Mouse (Mus musculus) Patski (cell line): ENCODE results near the gene Selp. TPM values are rescaled to one million over a fixed set of nuclear protein-coding genes. Genes with fewer than 3 reads are reported as not detected.

Experiments used
- ATAC-seq: fragments of 100-300 bp; one replicate; pipeline ENCODE4 v1.8.0; 2021
- CTCF ChIA-PET: fragments of 350-600 bp; sonication (Branson Sonifier 250); formaldehyde crosslinking; loops from one replicate; lab custom pipeline; 2022; ENCODE audit warnings: inconsistent platforms; lab: Charles Lee
- POLR2A ChIA-PET: fragments of 350-600 bp; sonication (Branson Sonifier 250); formaldehyde crosslinking; loops from one replicate; lab custom pipeline; 2022; ENCODE audit warnings: antibody characterized with exemption, inconsistent platforms; lab: Charles Lee
- DNase-seq: peaks from one replicate; pipeline ENCODE4 v3.0.0-alpha.2; 2011; ENCODE audit warnings: low read depth, low spot score
- H3K27me3 ChIP-seq: fragments of 371-371 bp; one replicate; pipeline ENCODE4 v1.5.1; 2021
- CTCF ChIP-seq: fragments of 100-300 bp; IDR thresholded peaks from one replicate; pipeline ENCODE4 v1.5.1; 2021
- in situ Hi-C: fragments of 300-500 bp; cut with MboI; formaldehyde crosslinking; loops from 3 replicates; pipeline ENCODE4 v1.11.1; 2018; ENCODE audit warnings: low pct_unique_long_range_greater_than_20kb, mixed read lengths
- polyA plus RNA-seq: library from polyadenylated mRNA; unstranded; gene quantifications from one replicate; pipeline ENCODE4 v1.2.3, GENCODE M21; 2021

Selp gene
- polyA plus RNA-seq, 1 experiment from 2014 or later = 0.05 TPM

DNA sequence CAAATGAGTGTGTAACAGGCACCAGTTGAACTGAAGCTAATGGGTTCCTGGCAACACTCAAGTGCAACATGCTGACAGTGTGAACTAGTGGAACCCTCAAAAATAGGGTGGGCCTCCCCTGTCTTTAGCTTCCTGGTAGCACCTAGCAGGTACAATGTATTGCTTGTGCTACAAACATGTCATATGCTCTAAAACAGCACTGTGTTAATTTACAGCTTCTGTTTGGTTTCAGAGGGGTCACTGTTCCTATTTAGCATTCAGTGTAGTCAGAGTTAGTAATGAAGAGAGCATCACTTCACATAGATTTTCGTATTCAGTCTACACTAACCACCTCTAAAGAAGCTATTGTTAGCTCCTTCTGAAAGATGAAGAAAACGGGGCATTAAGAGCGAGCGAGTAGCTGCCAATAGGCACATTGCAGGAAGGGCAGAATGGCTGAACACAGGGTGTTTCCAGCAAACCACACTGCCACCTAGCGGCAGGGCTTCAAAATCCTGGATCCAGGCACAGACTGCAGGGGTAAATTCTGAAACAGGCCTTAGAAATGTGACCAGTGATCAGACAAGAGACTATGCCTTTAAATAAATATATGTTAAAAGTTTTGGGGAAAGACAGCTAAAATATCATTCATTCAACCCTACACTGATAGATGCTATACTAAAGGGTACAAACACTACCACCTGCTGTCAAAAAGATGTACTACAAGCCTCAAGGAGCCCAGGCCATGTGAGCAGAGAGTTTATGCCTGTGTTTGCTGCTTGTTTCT lies 23.5 kb downstream of the Selp start:
- TF ChIP-seq CTCF = peak; percentile 99
- POLR2A ChIA-PET = interaction anchor here (1.0 kb wide), 1 partner anchor 128 kb away, joined by 3 read pairs; no protein-coding TSS in a partner anchor
- peaks cover 42% of the 10 kb centered on the region for H3K27me3 ChIP-seq
- in situ Hi-C loops = loop anchor here (25.0 kb wide), 1 partner anchor 1001 kb away; no protein-coding TSS in a partner anchor
- CTCF ChIA-PET = interaction anchor here (0.7 to 3.4 kb wide), 28 partner anchors 8 to 987 kb away, joined by 3 to 12 read pairs (median 4); partner anchors contain the start of genes BC055324, F5, Mettl18 and Sell
- peak; percentile 59 for ATAC-seq
- peak; percentile 24 for DNase-seq

DNA sequence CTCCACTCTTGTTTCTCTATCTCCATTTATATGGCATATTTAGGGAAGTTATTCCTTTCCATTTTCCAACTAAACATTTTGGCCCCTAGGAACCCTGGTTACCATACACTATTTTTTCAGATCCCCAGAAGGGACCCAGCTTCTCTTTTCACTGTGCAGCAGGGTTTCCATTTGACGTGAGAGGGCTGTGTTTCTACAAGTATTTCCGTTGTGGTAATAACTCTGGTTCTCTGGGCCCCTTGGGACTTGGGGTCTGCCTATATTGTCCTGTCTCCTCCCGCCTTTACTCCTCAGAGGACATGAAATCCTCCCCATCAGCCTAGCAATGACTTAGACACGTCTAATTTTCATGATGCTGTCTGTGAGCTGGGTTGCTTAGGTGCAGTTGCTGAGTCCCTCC lies 24.4 kb downstream of the Selp start:
- TF ChIP-seq CTCF = no peak
- ChIA-PET POLR2A (no interaction called here), CTCF (interaction anchor here (1.0 to 3.4 kb wide), 9 partner anchors 10 to 191 kb away, joined by 3 to 12 read pairs (median 5); no protein-coding TSS in a partner anchor)
- in situ Hi-C loops = loop anchor here (25.0 kb wide), 1 partner anchor 1002 kb away; no protein-coding TSS in a partner anchor
- ATAC-seq (no peak), DNase-seq (no peak)
- H3K27me3 ChIP-seq = peaks cover 37% of the 10 kb centered on the region

DNA sequence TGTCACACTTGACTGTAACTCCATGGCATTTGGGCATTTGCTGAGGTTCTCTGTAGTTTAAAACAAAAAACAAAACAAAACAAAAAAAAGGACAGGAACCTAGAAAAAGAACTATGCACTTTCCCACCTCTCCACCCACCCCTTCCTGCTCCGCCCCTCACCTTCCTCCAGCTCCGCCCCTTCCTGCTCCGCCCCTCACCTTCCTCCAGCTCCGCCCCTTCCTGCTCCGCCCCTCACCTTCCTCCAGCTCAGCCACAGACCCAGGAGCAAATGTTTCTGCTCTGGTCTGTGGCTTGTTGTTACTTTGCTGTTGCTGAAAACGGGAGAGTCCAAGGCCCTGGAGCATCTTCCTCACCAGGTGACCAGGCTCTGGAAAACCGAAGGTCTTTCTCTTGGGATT lies 34.0 kb downstream of the Selp start:
- in situ Hi-C loops = loop anchor here (25.0 kb wide), 1 partner anchor 1012 kb away; no protein-coding TSS in a partner anchor
- no peak for DNase-seq
- POLR2A ChIA-PET = no interaction called here
- CTCF ChIA-PET = no interaction called here
- H3K27me3 ChIP-seq = peaks cover 11% of the 10 kb centered on the region
- TF ChIP-seq CTCF = no peak
- no peak for ATAC-seq

- H3K27me3 ChIP-seq = peaks cover 13% of the 10 kb centered on the region
- in situ Hi-C loops = no loop called here
- ATAC-seq = peak; percentile 26
- DNase-seq = no peak
- no peak for TF ChIP-seq CTCF
- ChIA-PET POLR2A (no interaction called here), CTCF (interaction anchor here (1.1 to 1.5 kb wide), 3 partner anchors 10 to 33 kb away, joined by 3 read pairs; no protein-coding TSS in a partner anchor)
Observed at GRCm38 (mm10) chr1:164151387-164152088, 36.5 kb downstream of the Selp start, which contains the start of gene F5. Gene F5 (plus strand): TSS chr1:164151838.

GRCm38 (mm10) chr1:164152836-164153235 lies 37.8 kb downstream of the Selp start:
- TF ChIP-seq CTCF = no peak
- DNase-seq (no peak), ATAC-seq (no peak)
- ChIA-PET POLR2A (no interaction called here), CTCF (no interaction called here)
- in situ Hi-C loops = no loop called here
- H3K27me3 ChIP-seq = peaks cover 13% of the 10 kb centered on the region

DNA sequence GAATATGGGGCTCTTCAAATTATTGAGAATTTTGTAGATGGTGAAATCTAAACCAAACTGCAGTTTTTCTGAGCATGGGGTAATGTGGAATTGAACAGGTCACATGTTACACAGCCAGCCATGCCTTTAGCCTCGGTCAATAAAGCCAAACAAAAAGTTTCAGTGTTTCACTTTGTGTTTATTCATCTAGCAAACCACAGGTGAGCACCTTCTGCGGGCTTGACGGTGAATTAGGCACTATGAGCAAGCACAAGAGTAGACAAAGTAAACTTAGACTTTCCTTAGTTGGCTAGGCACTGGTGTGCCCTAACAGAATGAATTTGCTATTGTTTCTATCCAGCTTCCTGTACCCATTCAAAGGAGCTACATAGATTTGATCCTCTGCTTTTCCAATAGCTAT lies 39.9 kb downstream of the Selp start:
- in situ Hi-C loops = no loop called here

GRCm38 (mm10) chr1:164158571-164158970 lies 43.5 kb downstream of the Selp start:
- in situ Hi-C loops = no loop called here
- TF ChIP-seq CTCF = no peak
- DNase-seq (no peak), ATAC-seq (no peak)
- H3K27me3 ChIP-seq = peaks cover 17% of the 10 kb centered on the region
- CTCF ChIA-PET = interaction anchor here (1.1 to 1.5 kb wide), 3 partner anchors 17 to 97 kb away, joined by 3 read pairs; no protein-coding TSS in a partner anchor
- POLR2A ChIA-PET = no interaction called here

More for the DNA sequence above, 39.9 kb downstream of the Selp start:
- ChIA-PET POLR2A (no interaction called here), CTCF (no interaction called here)
- DNase-seq = no peak
- no peak for ATAC-seq
- no peak for TF ChIP-seq CTCF
- H3K27me3 ChIP-seq = peaks cover 13% of the 10 kb centered on the region

GRCm38 (mm10) chr1:164159781-164160180 lies 44.7 kb downstream of the Selp start:
- H3K27me3 ChIP-seq = peaks cover 12% of the 10 kb centered on the region
- ChIA-PET CTCF (no interaction called here), POLR2A (no interaction called here)
- DNase-seq (no peak), ATAC-seq (no peak)
- no peak for TF ChIP-seq CTCF
- in situ Hi-C loops = no loop called here

DNA sequence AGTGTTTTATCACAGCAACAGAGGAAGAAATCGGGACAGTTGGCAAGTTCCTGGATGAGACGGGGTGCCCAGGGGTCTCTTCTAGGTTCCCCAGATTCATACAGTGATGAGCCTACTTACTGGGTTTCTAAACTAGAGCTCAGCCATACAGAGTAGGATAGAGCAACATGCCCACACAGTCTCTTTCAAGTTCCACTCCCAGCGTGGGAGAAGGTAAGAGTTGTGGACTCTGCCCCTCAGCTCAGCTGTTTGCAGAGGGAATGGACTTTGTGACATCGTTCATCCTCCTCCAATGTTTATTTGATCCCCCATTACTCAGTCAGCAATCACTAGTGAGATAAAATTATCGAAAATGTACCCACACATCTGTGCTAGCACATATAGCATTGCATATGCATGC lies 47.7 kb downstream of the Selp start:
- TF ChIP-seq CTCF = no peak
- ChIA-PET POLR2A (no interaction called here), CTCF (no interaction called here)
- no peak for ATAC-seq
- H3K27me3 ChIP-seq = peaks cover 16% of the 10 kb centered on the region
- in situ Hi-C loops = no loop called here
- DNase-seq = no peak

- TF ChIP-seq CTCF = no peak
- CTCF ChIA-PET = no interaction called here
- POLR2A ChIA-PET = no interaction called here
- no peak for DNase-seq
- H3K27me3 ChIP-seq = peaks cover 45% of the 10 kb centered on the region
- ATAC-seq = no peak
- in situ Hi-C loops = no loop called here
Observed at GRCm38 (mm10) chr1:164168818-164169217, 53.8 kb downstream of the Selp start.

DNA sequence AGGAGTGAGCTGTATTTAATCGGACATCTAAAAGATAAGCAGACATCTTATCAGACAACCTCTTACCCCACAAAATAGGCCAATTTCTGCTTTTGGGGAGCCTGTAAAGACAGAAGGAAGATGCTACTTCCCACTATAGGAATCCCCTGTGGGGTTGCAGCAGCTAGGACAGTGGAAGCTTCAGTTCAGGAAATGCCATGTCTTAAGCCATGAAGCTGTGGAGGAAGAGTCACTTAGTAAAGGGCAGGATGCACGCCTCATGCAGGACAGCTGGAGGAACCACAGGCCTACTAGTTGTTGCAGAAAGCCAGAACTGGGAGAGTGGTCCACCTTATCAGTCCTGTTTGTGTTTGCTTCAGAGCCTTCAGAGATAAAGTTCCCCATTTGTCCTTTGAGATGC lies 55.4 kb downstream of the Selp start:
- in situ Hi-C loops = no loop called here
- POLR2A ChIA-PET = no interaction called here
- no peak for ATAC-seq
- CTCF ChIA-PET = no interaction called here
- no peak for DNase-seq
- no peak for TF ChIP-seq CTCF
- peaks cover 52% of the 10 kb centered on the region for H3K27me3 ChIP-seq
